Mouse (Mus musculus) heart, embryonic 16.5 days (tissue): Measurements from ENCODE around the gene Zbed4. TPM values are rescaled to one million over a fixed set of nuclear protein-coding genes. Genes with fewer than 3 reads are reported as not detected.
"Not testable (repeated sequence)": the region's sequence is repeated elsewhere in the genome, so short reads cannot be mapped to it uniquely, and the experiment has no call there.

ENCODE experiments used
- ATAC-seq: fragments of 200-750 bp; cut with Nextera tagmentation; replicated peaks from 2 replicates; pipeline ENCODE4 v1.8.0; 2017; ENCODE audit warnings: moderate number of reproducible peaks; ENCODE audit not compliant: insufficient read depth, low FRiP score; ENCODE audit errors: extremely low read depth
- H3K27ac ChIP-seq: fragments of 300-500 bp; sonication (generic); 2 replicates; pipeline ENCODE4 v1.5.1; 2014; ENCODE audit warnings: mild to moderate bottlenecking, low read length, control low read depth, moderate library complexity
- H3K27me3 ChIP-seq: fragments of 300-500 bp; sonication (generic); 2 replicates; pipeline ENCODE4 v1.6.1; 2014; ENCODE audit warnings: low read length, mixed read lengths; ENCODE audit not compliant: control insufficient read depth, insufficient read depth
- H3K36me3 ChIP-seq: fragments of 300-500 bp; sonication (generic); 2 replicates; pipeline ENCODE4 v1.6.1; 2014; ENCODE audit not compliant: control insufficient read depth, insufficient read depth
- H3K4me1 ChIP-seq: fragments of 300-500 bp; sonication (generic); 2 replicates; pipeline ENCODE4 v1.6.1; 2014; ENCODE audit warnings: low read length, mixed read lengths; ENCODE audit not compliant: control insufficient read depth, insufficient read depth
- H3K4me2 ChIP-seq: fragments of 300-500 bp; sonication (generic); 2 replicates; pipeline ENCODE4 v1.6.1; 2014; ENCODE audit warnings: low read depth, mild to moderate bottlenecking, control low read depth, low read length
- H3K4me3 ChIP-seq: fragments of 300-500 bp; sonication (generic); 2 replicates; pipeline ENCODE4 v1.5.1; 2014; ENCODE audit warnings: mild to moderate bottlenecking, control low read depth, low read length
- H3K9ac ChIP-seq: fragments of 300-500 bp; sonication (generic); 2 replicates; pipeline ENCODE4 v1.6.1; 2014; ENCODE audit warnings: low read length, control low read depth
- H3K9me3 ChIP-seq: fragments of 300-500 bp; sonication (generic); replicated peaks from 2 replicates; pipeline ENCODE4 v1.6.1; 2016; ENCODE audit warnings: low read length; ENCODE audit not compliant: control insufficient read depth
- WGBS: fragments of 180-500 bp; shearing (Covaris S2); extraction: QIAGEN DNeasy Blood & Tissue Kit; methylation state at CpG from one replicate; pipeline ENCODE4 v1.1.7; 2014; 5-methylcytosine and 5-hydroxymethylcytosine counted together
- polyA plus RNA-seq: library from polyadenylated mRNA; unstranded; fragments of >200 nt; fragmentation: Nextera tagmentation; extraction: Ambion mirVana; gene quantifications from 2 replicates; pipeline ENCODE4 v1.2.1, GENCODE M21; 2015

The Zbed4 gene
- polyA plus RNA-seq, 1 experiment from 2014 or later: 14.1 TPM

DNA sequence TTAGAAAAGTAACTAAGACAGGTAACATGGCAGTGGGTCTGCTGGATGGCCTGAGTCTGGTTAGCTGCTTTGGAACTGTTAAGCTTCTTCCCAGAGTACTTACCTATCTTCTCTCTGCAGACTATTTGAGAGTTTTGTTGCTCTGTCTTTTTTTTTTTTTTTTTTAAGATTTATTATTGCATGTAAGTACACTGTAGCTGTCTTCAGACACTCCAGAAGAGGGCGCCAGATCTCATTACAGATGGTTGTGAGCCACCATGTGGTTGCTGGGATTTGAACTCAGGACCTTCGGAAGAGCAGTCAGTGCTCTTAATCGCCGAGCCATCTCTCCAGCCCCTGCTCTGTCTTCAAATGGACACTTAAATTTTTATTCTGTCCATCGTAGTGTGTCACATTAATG lies 23.2 kb downstream of the Zbed4 start:
- H3K27ac ChIP-seq, ATAC-seq, H3K9ac ChIP-seq, H3K4me1 ChIP-seq, H3K9me3 ChIP-seq, H3K27me3 ChIP-seq, H3K4me3 ChIP-seq, H3K4me2 ChIP-seq: not testable (repeated sequence)
- peaks cover 23% of the 10 kb centered on the region for H3K36me3 ChIP-seq
- 86% methylated on average over 5 of the region's 5 CpGs for WGBS

DNA sequence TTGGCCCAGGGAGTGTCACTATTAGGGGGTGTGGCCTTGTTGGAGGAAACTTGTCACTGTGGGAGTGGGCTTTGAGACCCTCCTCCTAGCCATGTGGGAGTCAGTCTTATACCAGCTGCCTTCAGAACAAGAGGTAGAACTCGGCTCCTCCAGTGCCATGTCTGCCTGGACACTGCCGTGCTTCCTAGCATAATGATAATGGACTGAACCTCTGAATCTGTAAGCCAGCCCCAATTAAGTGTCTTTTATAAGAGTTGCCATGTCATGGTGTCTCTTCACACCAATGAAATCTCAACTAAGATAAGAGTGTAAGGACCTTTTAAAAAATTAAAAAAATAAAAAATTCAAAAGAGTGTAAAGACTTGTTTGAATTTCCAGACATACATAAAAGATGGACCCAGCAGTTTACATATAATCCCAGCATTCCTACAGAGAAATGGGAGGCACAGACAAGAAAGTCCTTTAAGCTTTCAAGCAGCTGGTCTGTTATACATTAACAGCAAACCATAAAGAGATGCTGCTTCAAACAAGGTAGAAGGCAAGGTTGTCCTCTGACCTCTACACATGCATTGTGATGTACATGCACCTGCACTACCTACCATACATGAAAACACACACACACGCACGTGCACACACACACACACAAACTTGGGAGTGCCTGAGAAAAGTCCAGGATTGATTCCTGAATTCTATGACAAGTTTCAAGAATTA lies 40.8 kb downstream of the Zbed4 start:
- 79% methylated on average over 4 of the region's 4 CpGs for WGBS
- H3K4me3 ChIP-seq: no peak overlapping the region
- H3K27me3 ChIP-seq: no peaks in the 10 kb centered on the region
- no peaks in the 10 kb centered on the region for H3K9me3 ChIP-seq
- ATAC-seq: no peak
- no peak overlapping the region for H3K4me2 ChIP-seq
- H3K27ac ChIP-seq: no peak overlapping the region
- H3K36me3 ChIP-seq: no peaks in the 10 kb centered on the region
- H3K9ac ChIP-seq: no peak overlapping the region
- no peaks in the 10 kb centered on the region for H3K4me1 ChIP-seq

DNA sequence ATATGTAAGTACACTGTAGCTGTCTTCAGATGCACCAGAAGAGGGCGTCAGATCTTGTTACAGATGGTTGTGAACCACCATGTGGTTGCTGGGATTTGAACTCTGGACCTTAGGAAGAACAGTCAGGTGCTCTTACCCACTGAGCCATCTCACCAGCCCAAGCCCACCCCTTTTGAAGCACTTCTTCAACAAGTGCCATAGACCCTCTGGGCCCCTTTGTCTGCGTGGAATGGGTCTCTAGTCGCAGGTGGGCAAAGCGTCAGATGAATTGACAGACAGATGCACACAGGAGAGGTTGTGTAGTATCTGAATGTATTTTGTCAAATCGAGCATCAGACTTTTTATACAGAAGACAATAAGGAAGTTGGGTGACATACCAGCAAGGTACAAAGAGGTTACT lies 43.3 kb downstream of the Zbed4 start:
- not testable (repeated sequence) for H3K27ac ChIP-seq, H3K4me3 ChIP-seq, H3K4me1 ChIP-seq, ATAC-seq, H3K36me3 ChIP-seq, H3K4me2 ChIP-seq, H3K9ac ChIP-seq, H3K9me3 ChIP-seq, H3K27me3 ChIP-seq
- WGBS: 88% methylated on average over 4 of the region's 5 CpGs

GRCm38 (mm10) chr15:88799950-88800371 lies 48.5 kb downstream of the Zbed4 start:
- 70% methylated on average over 11 of the region's 11 CpGs for WGBS
- Histone ChIP-seq H3K36me3 (peaks cover 7% of the 10 kb centered on the region; the same call in 1 of the 2 replicates), H3K4me1 (no peaks in the 10 kb centered on the region), H3K27ac (no peak overlapping the region), H3K9me3 (no peaks in the 10 kb centered on the region), H3K27me3 (no peaks in the 10 kb centered on the region), H3K9ac (no peak overlapping the region), H3K4me2 (no peak overlapping the region), H3K4me3 (no peak overlapping the region)
- no peak for ATAC-seq

DNA sequence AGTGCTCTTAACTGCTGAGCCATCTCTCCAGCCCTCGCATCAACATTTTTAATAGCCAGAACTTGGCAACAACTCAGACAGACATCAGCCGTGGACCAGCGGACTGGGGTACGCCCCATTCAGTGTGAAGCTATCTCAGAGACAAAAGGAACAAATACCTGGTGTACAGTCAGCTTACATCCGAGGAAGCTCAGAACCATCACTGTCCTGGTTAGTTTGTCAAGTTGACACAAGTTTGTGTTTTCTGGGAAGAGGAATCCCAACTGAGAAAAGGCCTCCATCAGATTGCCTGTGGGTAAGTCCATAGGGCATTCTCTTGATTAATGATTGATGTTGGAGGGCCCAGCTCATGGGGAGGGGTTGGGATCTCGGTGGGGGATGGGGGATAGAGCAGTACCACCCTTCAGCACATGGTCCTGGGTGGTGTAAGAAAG lies 49.5 kb downstream of the Zbed4 start:
- Histone ChIP-seq H3K9me3 (no peaks in the 10 kb centered on the region), H3K4me1 (no peaks in the 10 kb centered on the region), H3K27me3 (no peaks in the 10 kb centered on the region), H3K36me3 (peaks cover 15% of the 10 kb centered on the region), H3K9ac (no peak overlapping the region), H3K4me2 (no peak overlapping the region), H3K4me3 (no peak overlapping the region), H3K27ac (no peak overlapping the region)
- ATAC-seq: no peak
- WGBS: 77% methylated on average over 6 of the region's 6 CpGs

GRCm38 (mm10) chr15:88801903-88802302 lies 50.4 kb downstream of the Zbed4 start:
- Histone ChIP-seq H3K4me3 (no peak overlapping the region), H3K9ac (no peak overlapping the region), H3K36me3 (peaks cover 21% of the 10 kb centered on the region), H3K27ac (no peak overlapping the region), H3K4me2 (no peak overlapping the region), H3K4me1 (no peaks in the 10 kb centered on the region), H3K9me3 (no peaks in the 10 kb centered on the region), H3K27me3 (no peaks in the 10 kb centered on the region)
- 80% methylated on average over 3 of the region's 3 CpGs for WGBS
- no peak for ATAC-seq

- 83% methylated on average over 6 of the region's 6 CpGs for WGBS
- no peak overlapping the region for H3K9ac ChIP-seq
- H3K27me3 ChIP-seq: no peaks in the 10 kb centered on the region
- no peak overlapping the region for H3K4me3 ChIP-seq
- no peaks in the 10 kb centered on the region for H3K4me1 ChIP-seq
- H3K9me3 ChIP-seq: no peaks in the 10 kb centered on the region
- H3K36me3 ChIP-seq: peaks cover 21% of the 10 kb centered on the region
- H3K4me2 ChIP-seq: no peak overlapping the region
- no peak for ATAC-seq
- H3K27ac ChIP-seq: no peak overlapping the region
Measured at GRCm38 (mm10) chr15:88802348-88802747, 50.9 kb downstream of the Zbed4 start.

GRCm38 (mm10) chr15:88808121-88808520 lies 56.7 kb downstream of the Zbed4 start:
- Histone ChIP-seq H3K4me1 (no peaks in the 10 kb centered on the region), H3K9ac (no peak overlapping the region), H3K36me3 (peaks cover 26% of the 10 kb centered on the region), H3K4me3 (no peak overlapping the region), H3K4me2 (no peak overlapping the region), H3K27ac (no peak overlapping the region), H3K27me3 (no peaks in the 10 kb centered on the region), H3K9me3 (no peaks in the 10 kb centered on the region)
- WGBS: 83% methylated on average over 8 of the region's 8 CpGs
- no peak for ATAC-seq

GRCm38 (mm10) chr15:88810369-88810768 lies 58.9 kb downstream of the Zbed4 start:
- no peaks in the 10 kb centered on the region for H3K9me3 ChIP-seq
- H3K36me3 ChIP-seq: peaks cover 28% of the 10 kb centered on the region
- H3K4me1 ChIP-seq: no peaks in the 10 kb centered on the region
- H3K27ac ChIP-seq: no peak overlapping the region
- no peak for ATAC-seq
- no peaks in the 10 kb centered on the region for H3K27me3 ChIP-seq
- 80% methylated on average over 2 of the region's 2 CpGs for WGBS
- H3K4me2 ChIP-seq: no peak overlapping the region
- H3K4me3 ChIP-seq: no peak overlapping the region
- H3K9ac ChIP-seq: no peak overlapping the region
